Mouse (Mus musculus) erythroblast, embryonic 14.5 days (primary cell): ENCODE measurements around the gene Slc16a12.

Experiments used
- GATA1 ChIP-seq: IDR thresholded peaks from 2 replicates; pipeline ENCODE4 v1.6.1; 2012; ENCODE audit warnings: low read length, inconsistent platforms, mixed read lengths
- TAL1 ChIP-seq: IDR thresholded peaks from 3 replicates; pipeline ENCODE4 v1.6.1; 2012; ENCODE audit warnings: low read length, inconsistent platforms, mixed read lengths

DNA sequence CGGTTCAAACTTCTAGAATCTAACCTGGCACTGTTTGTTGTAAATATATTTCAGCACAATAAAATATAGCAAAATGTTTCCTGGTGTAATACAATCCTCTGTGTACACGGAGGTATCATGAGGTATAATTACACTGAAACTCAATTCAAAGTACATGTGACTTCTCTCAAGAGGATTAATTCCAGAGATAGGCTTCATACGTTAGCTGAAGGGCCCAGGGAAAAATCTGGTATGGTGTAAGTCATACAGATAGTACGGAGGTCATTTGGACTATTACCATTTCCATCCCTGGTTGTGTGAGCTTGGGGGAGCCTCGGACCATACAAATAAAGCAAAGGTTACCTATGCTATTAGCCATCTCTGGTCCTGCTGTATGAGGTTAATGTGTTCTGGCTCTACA lies 104.5 kb downstream of the Slc16a12 start:
- TF ChIP-seq TAL1: no peak
- TF ChIP-seq GATA1: no peak
